Mouse (Mus musculus) stomach, embryonic 14.5 days (tissue): ENCODE measurements around the gene Nes. TPM values are rescaled to one million over a fixed set of nuclear protein-coding genes. Genes with fewer than 3 reads are reported as not detected.

Experiments used
- ATAC-seq: fragments of 200-750 bp; cut with Nextera tagmentation; 2 replicates; pipeline ENCODE4 v1.8.0; 2017; ENCODE audit warnings: low read depth, moderate TSS enrichment; ENCODE audit not compliant: insufficient number of reproducible peaks, insufficient read depth, low FRiP score
- H3K27ac ChIP-seq: fragments of 300-500 bp; sonication (generic); 2 replicates; pipeline ENCODE4 v1.5.1; 2014; ENCODE audit warnings: mild to moderate bottlenecking, low read length, moderate library complexity, mixed read lengths
- H3K27me3 ChIP-seq: fragments of 300-500 bp; sonication (generic); 2 replicates; pipeline ENCODE4 v1.6.1; 2014; ENCODE audit warnings: low read length, control low read depth, mixed read lengths; ENCODE audit not compliant: control insufficient read depth, insufficient read depth
- H3K36me3 ChIP-seq: fragments of 300-500 bp; sonication (generic); 2 replicates; pipeline ENCODE4 v1.6.1; 2014; ENCODE audit warnings: mild to moderate bottlenecking, control low read depth, low read length, moderate library complexity, mixed read lengths; ENCODE audit not compliant: control insufficient read depth, insufficient read depth
- H3K4me1 ChIP-seq: fragments of 300-500 bp; sonication (generic); 2 replicates; pipeline ENCODE4 v1.6.1; 2014; ENCODE audit warnings: low read length, control low read depth, mixed read lengths; ENCODE audit not compliant: control insufficient read depth, insufficient read depth
- H3K4me2 ChIP-seq: fragments of 300-500 bp; sonication (generic); replicated peaks from 2 replicates; pipeline ENCODE4 v1.6.1; 2014; ENCODE audit warnings: low read depth, low read length, control low read depth
- H3K4me3 ChIP-seq: fragments of 300-500 bp; sonication (generic); 2 replicates; pipeline ENCODE4 v1.5.1; 2014; ENCODE audit warnings: low read depth, low read length, control low read depth
- H3K9ac ChIP-seq: fragments of 300-500 bp; sonication (generic); replicated peaks from 2 replicates; pipeline ENCODE4 v1.6.1; 2014; ENCODE audit warnings: low read depth, mild to moderate bottlenecking, control low read depth, low read length, moderate library complexity, mixed read lengths
- H3K9me3 ChIP-seq: fragments of 300-500 bp; sonication (generic); 2 replicates; pipeline ENCODE4 v1.6.1; 2016; ENCODE audit warnings: low read depth, low read length, control low read depth; ENCODE audit not compliant: control insufficient read depth
- WGBS: fragments of 180-500 bp; shearing (Covaris S2); extraction: QIAGEN DNeasy Blood & Tissue Kit; methylation state at CpG from one replicate; pipeline ENCODE4 v1.1.7; 2014; 5-methylcytosine and 5-hydroxymethylcytosine counted together
- polyA plus RNA-seq: library from polyadenylated mRNA; unstranded; fragments of >200 nt; fragmentation: Nextera tagmentation; extraction: Ambion mirVana; gene quantifications from 2 replicates; pipeline ENCODE4 v1.2.1, GENCODE M21; 2014

The Nes gene
- polyA plus RNA-seq, 1 experiment from 2014 or later = 10.5 TPM

GRCm38 (mm10) chr3:87993436-87993835 lies 22.6 kb downstream of the Nes start:
- no peak overlapping the region for H3K4me2 ChIP-seq
- no peak for ATAC-seq
- no peaks in the 10 kb centered on the region for H3K36me3 ChIP-seq
- H3K4me3 ChIP-seq = no peak overlapping the region
- peaks cover 63% of the 10 kb centered on the region for H3K27me3 ChIP-seq
- no peak overlapping the region for H3K27ac ChIP-seq
- WGBS = 1% methylated on average over 6 of the region's 6 CpGs
- H3K4me1 ChIP-seq = peaks cover under 1% of the 10 kb centered on the region; the same call in 1 of the 2 replicates
- H3K9me3 ChIP-seq = no peaks in the 10 kb centered on the region
- H3K9ac ChIP-seq = no peak overlapping the region

GRCm38 (mm10) chr3:87995331-87995730 lies 24.5 kb downstream of the Nes start:
- WGBS = 34% methylated on average over 11 of the region's 11 CpGs

GRCm38 (mm10) chr3:87996401-87996800 lies 25.5 kb downstream of the Nes start:
- no peaks in the 10 kb centered on the region for H3K36me3 ChIP-seq
- H3K27me3 ChIP-seq = peaks cover 80% of the 10 kb centered on the region
- ATAC-seq = no peak
- H3K9ac ChIP-seq = no peak overlapping the region
- no peak overlapping the region for H3K27ac ChIP-seq
- H3K9me3 ChIP-seq = no peaks in the 10 kb centered on the region
- 1% methylated on average over 15 of the region's 15 CpGs for WGBS
- H3K4me3 ChIP-seq = 0 out of 2 replicates have a peak overlapping the region, but pooled peaks have one; percentile 22
- H3K4me1 ChIP-seq = no peaks in the 10 kb centered on the region
- no peak overlapping the region for H3K4me2 ChIP-seq

More at GRCm38 (mm10) chr3:87995331-87995730, 24.5 kb downstream of the Nes start:
- H3K4me2 ChIP-seq = no peak overlapping the region
- H3K4me1 ChIP-seq = no peaks in the 10 kb centered on the region
- H3K9ac ChIP-seq = no peak overlapping the region
- peaks cover 72% of the 10 kb centered on the region for H3K27me3 ChIP-seq
- H3K36me3 ChIP-seq = no peaks in the 10 kb centered on the region
- H3K4me3 ChIP-seq = no peak overlapping the region
- ATAC-seq = no peak
- no peaks in the 10 kb centered on the region for H3K9me3 ChIP-seq
- no peak overlapping the region for H3K27ac ChIP-seq

GRCm38 (mm10) chr3:87996971-87997614 lies 26.2 kb downstream of the Nes start:
- no peak overlapping the region for H3K27ac ChIP-seq
- H3K4me1 ChIP-seq = no peaks in the 10 kb centered on the region
- H3K4me2 ChIP-seq = peak overlapping the region; percentile 40
- WGBS = 2% methylated on average over 43 of the region's 49 CpGs
- no peaks in the 10 kb centered on the region for H3K36me3 ChIP-seq
- H3K9ac ChIP-seq = no peak overlapping the region
- no peak for ATAC-seq
- H3K27me3 ChIP-seq = peaks cover 86% of the 10 kb centered on the region
- H3K4me3 ChIP-seq = peak overlapping the region; percentile 22
- H3K9me3 ChIP-seq = no peaks in the 10 kb centered on the region

- Histone ChIP-seq H3K36me3 (no peaks in the 10 kb centered on the region), H3K27ac (no peak overlapping the region), H3K4me1 (no peaks in the 10 kb centered on the region), H3K9ac (no peak overlapping the region), H3K27me3 (peaks cover 91% of the 10 kb centered on the region), H3K4me2 (no peak overlapping the region), H3K9me3 (no peaks in the 10 kb centered on the region), H3K4me3 (no peak overlapping the region)
- no peak for ATAC-seq
- 4% methylated on average over 7 of the region's 7 CpGs for WGBS
Measured at GRCm38 (mm10) chr3:87998747-87999146, 27.9 kb downstream of the Nes start.

- Histone ChIP-seq H3K9me3 (no peaks in the 10 kb centered on the region), H3K36me3 (no peaks in the 10 kb centered on the region), H3K27ac (no peak overlapping the region), H3K4me1 (no peaks in the 10 kb centered on the region), H3K4me2 (peak overlapping the region; percentile 59), H3K9ac (no peak overlapping the region), H3K27me3 (peaks cover 85% of the 10 kb centered on the region), H3K4me3 (peak overlapping the region; percentile 32)
- WGBS = 2% methylated on average over 38 of the region's 38 CpGs
- no peak for ATAC-seq
Measured at GRCm38 (mm10) chr3:87999243-87999895, 28.5 kb downstream of the Nes start.

- under 1% methylated on average over 39 of the region's 39 CpGs for WGBS
- Histone ChIP-seq H3K4me3 (peak within 1 kb of the TSS; percentile 32), H3K4me1 (no peaks in the 10 kb centered on the region), H3K36me3 (no peaks in the 10 kb centered on the region), H3K9me3 (no peaks in the 10 kb centered on the region), H3K27me3 (peaks cover 77% of the 10 kb centered on the region), H3K9ac (no peak within 1 kb of the TSS), H3K4me2 (peak within 1 kb of the TSS; percentile 59), H3K27ac (no peak within 1 kb of the TSS)
- ATAC-seq = no peak
Measured at GRCm38 (mm10) chr3:88000181-88000580, 29.3 kb downstream of the Nes start, which contains the start of gene Bcan. Gene Bcan (minus strand): TSS chr3:88000230.

GRCm38 (mm10) chr3:88000816-88001595 lies 30.1 kb downstream of the Nes start:
- Histone ChIP-seq H3K27me3 (peaks cover 69% of the 10 kb centered on the region), H3K9ac (no peak overlapping the region), H3K4me1 (no peaks in the 10 kb centered on the region), H3K36me3 (no peaks in the 10 kb centered on the region), H3K9me3 (peaks cover 2% of the 10 kb centered on the region; the same call in 1 of the 2 replicates), H3K4me2 (no peak overlapping the region), H3K4me3 (peak overlapping the region; percentile 32; the same call in 1 of the 2 replicates), H3K27ac (no peak overlapping the region)
- ATAC-seq = no peak
- WGBS = 14% methylated on average over 11 of the region's 11 CpGs
